Mouse (Mus musculus): ENCODE results near the gene Xpnpep3.
"Not testable (repeated sequence)": the region's sequence is repeated elsewhere in the genome, so short reads cannot be mapped to it uniquely, and the experiment has no call there.

Gene Xpnpep3

DNA sequence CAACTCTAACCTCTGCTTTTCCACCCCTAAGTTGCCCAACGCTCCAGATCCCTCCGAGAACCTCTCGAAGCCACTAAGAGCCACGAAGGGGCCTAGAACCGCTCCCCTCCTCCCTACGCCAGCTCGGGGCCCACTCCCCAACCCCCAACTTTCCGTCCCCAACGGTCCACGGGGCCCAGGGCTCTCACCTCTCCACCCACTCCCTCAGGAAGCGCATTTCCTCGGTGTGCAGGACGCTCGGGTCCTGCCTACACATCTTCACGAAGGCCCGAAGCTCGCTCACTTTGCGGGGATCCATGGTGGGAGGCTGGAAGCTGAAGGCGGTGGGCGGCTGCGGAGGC, 671 bp upstream of the Xpnpep3 start:
- in situ Hi-C loops (cut with MboI) = no loop called here

- in situ Hi-C loops (cut with MboI) = no loop called here
Observed at GRCm38 (mm10) chr15:81405008-81405407, 5.1 kb downstream of the Xpnpep3 start.

- in situ Hi-C loops (cut with MboI) = no loop called here
Observed at GRCm38 (mm10) chr15:81408199-81408598, 8.3 kb downstream of the Xpnpep3 start, which contains the start of gene Dnajb7. Gene Dnajb7 (minus strand): TSS chr15:81408299.

DNA sequence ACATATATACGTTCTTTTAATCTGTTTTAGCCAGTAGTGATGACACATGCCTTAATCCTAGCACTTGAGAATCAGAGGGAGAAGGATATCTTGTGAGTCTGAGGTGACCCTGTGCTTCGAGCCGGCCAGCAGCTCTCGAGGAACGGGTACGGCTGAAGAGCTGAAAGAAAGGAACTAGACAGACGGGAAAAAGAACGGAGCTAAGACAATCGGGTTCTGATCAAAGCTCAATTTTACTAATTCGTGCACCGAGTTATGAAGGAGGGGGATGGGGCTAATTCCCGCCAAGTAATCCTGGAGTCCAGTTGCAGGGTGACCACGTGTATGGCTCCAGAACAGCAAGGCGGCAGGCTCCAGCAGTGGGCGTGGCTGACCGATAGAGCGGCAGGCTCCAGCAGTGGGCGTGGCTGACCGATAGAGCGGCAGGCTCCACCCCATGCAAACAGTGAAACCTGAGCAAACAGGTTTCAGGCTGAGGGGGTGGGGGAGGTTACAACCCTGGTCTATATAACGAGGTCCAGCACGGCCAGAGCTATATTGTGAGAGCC, 16.9 kb downstream of the Xpnpep3 start:
- in situ Hi-C loops (cut with MboI) = not testable (repeated sequence)

GRCm38 (mm10) chr15:81418065-81418464, 18.1 kb downstream of the Xpnpep3 start:
- in situ Hi-C loops (cut with MboI) = no loop called here

DNA sequence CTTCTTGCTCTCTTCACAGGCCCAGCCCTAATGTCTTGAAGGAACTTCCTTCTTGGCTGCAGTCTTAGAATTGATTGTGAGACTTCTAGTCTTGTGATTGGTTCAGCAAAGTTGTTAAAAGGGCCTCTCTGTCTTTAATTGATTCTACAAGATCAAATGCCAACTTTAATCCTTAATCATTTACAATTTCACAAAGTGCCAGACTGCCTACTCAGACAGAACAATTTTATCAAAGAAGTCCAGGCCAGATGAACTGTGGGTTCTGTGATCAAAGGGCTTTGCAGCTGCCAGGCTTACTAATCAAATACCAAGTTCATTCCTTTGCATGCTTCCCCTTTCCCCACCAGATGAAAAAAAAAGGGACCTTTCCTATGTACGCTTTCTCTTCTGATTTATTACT, 21.5 kb downstream of the Xpnpep3 start:
- in situ Hi-C loops (cut with MboI) = no loop called here

DNA sequence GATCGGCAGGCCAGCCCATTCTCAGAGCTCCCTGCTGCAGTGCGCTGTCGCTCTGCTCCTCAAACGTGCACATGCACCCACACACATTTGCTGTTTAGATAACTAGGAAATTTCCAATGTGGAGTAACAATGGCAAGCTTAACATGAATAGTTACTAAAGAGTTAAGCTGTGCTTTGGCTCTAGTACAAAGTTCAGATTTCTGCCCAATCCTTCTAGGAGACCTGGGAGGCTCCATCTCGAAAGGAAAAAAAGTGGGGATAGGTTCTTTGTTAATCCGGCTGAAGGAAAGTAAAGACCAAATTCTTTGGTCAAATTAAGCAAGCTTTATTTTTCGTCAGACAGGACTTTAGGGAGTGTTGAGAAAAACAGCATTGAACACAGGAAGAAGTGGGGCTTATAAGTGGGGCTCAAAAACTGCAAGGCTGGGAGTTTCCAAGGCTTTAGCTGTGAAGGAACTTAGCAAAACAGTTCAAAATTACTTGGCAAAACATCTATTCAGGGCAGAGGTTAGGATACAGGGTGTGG, 22.3 kb downstream of the Xpnpep3 start:
- in situ Hi-C loops (cut with MboI) = no loop called here

DNA sequence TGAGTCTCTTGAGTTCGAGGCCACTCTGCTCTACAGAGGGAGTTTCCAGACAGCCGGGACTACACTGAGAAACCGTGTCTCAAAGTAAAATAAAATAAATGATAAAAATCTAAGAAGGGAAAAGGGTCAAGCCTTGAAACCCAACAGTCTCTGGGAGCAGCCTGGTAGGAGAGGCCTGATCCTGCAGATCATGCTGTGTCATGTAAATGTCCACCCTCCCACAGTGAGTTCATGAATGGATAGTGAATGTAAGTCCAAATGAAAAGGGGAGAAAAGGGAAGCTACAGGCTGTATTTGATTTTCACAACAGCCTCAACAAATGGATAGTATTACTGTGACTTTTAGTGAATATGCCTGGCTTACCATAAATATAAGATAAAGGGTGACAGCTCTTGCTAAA, 25.4 kb downstream of the Xpnpep3 start:
- in situ Hi-C loops (cut with MboI) = no loop called here

DNA sequence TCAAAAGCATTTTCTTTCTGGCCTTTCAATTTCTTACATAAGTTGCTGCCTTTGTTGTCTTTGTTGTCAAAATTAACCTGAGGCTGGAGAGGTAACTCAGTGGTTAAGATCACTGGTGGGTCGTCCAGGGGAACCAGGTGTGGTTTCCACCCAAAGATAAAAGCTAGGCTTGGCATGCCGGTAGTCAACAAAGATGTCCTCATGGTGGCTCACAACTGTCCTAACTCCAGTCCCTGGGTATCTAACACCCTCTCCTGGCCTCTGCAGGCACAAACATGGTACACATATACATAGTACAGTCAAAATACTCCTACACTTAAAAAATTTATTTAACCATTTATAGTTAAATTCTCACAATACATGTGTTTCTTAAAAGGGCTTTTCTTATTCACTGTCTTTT, 28.0 kb downstream of the Xpnpep3 start:
- in situ Hi-C loops (cut with MboI) = no loop called here

DNA sequence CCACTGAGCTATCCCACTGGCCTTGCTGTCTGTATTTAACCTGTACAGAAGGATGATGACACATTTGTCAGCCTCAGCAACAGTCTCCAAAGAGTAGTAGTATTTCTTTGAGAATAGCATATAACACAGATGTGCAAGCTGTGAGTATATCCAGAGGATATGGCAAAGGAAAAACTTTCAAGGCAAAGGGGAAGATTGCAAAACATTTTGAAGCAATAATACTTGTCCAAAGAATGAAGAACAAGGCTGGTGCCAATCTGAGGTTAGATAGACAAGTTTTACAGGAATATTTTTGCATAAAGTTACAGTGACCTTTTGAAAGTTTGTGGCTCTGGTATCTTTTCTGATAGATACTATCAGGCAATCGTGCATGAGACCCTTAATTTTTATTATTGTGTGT, 31.3 kb downstream of the Xpnpep3 start:
- in situ Hi-C loops (cut with MboI) = no loop called here

DNA sequence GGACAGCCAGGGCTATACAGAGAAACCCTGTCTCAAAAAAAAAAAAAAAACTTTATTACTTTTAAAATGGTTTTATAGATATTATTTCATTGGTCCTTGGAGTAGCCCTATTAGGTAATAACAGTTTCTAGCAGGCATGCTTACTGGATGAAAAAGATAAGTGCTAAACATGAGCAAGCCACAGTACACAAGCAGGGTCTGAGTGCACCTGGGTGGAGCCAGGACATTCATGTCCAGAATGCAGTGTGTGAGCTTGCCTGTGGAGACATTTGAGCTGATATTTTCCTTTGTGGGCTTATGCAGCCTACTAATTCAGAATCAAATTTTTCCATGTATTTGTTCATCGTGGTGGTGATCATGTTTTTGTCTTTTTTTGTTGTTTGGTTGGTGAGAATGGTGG, 38.4 kb downstream of the Xpnpep3 start:
- in situ Hi-C loops (cut with MboI) = no loop called here

DNA sequence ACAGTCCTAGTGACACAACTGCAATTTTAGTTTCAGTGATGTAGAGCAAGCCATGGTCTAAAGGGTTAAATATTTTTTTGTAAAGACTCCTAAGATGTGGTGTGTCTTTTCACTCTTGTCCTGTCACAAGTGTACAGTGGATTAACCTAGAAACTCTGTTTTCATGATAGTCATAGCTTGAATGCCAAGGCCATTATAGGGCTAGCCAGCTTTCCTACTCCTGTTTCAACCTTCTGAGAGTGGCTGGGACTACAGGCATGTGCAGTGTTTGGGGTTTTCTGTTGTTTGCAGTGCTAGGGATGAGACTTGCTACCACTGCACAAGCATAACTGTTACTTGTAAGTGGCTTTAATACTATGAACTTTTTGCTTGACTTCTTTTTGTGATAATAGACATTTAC, 39.3 kb downstream of the Xpnpep3 start:
- in situ Hi-C loops (cut with MboI) = no loop called here

GRCm38 (mm10) chr15:81448463-81448862, 48.5 kb downstream of the Xpnpep3 start:
- in situ Hi-C loops (cut with MboI) = no loop called here

DNA sequence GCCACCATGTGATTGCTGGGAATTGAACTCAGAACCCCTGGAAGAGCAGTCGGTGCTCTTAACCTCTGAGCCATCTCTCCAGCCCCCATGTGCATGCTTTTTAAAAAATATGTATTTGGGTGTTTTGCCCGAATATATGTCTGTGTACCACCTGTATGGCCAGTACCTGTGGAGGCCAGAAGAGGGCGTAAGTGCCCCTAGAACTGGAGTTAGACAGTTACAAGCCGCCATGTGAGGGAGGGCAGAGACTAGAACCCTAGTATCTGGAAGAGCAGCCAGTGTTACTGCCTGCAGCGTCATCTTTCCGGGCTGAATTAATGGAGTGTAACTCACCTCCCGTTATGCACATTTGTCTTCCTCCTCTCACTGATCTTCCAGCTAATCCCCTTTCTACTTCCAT, 61.6 kb downstream of the Xpnpep3 start:
- in situ Hi-C loops (cut with MboI) = loop anchor here (5.0 kb wide), 1 partner anchor 121 kb away; no protein-coding TSS in a partner anchor

- in situ Hi-C loops (cut with MboI) = no loop called here
Observed at GRCm38 (mm10) chr15:81465016-81465660, 65.2 kb downstream of the Xpnpep3 start.

DNA sequence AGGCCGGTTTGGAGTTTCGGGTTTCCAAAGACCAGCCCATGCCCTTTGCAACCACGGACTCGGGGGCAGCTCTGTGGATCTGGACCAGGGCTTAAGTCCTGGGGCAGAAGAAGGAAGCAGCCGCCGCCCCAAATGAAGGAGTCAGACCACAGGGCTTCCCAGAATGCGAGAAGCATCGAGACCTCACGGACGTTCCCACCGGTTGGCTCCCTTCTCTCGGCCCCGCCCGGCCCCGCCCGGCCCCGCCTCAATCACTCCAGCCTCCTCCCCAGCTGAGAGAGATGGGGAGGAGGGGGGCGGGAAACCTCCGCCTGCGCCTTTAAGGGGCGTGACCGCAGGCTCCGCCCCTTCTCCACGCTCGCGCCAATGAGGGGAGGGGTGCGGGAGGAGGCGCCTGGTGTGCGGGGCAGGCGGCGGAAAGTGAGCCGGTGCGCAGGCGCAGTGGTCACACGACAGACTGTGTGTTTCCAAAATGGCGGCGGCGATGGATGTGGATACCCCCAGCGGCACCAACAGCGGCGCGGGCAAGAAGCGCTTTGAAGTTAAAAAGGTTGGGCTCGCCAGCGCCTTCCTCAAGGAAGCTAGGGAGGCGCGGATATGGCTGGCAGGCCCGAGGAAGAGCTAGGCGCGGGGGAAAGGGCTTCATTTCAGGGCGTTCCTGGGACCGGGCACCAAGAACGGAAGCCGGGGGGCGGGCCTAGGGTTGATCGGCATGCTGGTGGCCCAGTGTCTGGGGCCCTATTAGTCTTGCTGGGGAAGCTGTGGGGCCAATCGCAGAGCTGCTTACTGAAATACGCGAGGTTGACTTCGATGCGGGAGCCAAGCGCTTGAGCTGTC, 66.2 kb downstream of the Xpnpep3 start, which contains the start of gene Rbx1:
TSS of gene Rbx1 (plus strand) at position 396 of the 837 bp plus-strand sequence.
- in situ Hi-C loops (cut with MboI) = no loop called here

GRCm38 (mm10) chr15:81466738-81467113, 66.8 kb downstream of the Xpnpep3 start:
- in situ Hi-C loops (cut with MboI) = no loop called here

- in situ Hi-C loops (cut with MboI) = no loop called here
Observed at GRCm38 (mm10) chr15:81470735-81471134, 70.8 kb downstream of the Xpnpep3 start.

GRCm38 (mm10) chr15:81472256-81472655, 72.3 kb downstream of the Xpnpep3 start:
- in situ Hi-C loops (cut with MboI) = no loop called here

DNA sequence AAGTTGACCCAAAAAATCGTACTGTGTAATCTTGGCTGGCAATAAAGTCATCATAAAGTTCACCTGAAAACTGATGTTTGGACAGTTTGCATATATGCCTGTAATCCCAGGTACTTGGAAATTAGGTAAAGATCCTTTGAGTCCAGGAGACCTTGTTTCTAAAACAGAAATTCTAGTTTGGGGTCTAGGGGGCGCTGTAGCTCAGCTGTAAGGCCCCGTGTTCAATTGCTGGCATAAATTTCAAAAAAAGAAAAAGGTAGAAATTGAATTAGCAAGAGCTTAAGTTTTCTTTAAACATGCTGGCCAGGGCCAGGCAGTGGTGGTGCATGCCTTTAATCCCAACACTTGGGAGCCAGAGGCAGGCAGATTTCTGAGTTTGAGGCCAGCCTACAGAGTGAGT, 75.7 kb downstream of the Xpnpep3 start:
- in situ Hi-C loops (cut with MboI) = no loop called here

DNA sequence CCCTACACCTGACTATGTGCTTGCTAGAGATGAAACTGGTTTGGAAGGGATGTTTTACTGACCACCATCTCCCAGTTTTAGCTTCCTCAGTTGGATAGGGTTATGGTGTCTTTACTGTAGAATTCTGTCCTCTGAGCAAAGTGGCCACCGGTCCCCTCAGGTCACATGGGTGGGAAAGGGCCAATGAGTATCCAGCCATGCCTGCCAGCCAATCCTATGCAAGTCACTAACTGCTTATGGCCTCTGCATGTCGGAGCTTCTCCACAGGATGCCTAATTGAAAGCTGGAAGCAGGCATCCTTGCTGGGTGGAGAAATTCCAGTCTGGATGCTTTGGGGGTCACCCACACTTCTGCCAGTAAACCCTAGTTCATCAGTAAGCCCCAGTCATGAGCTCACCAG, 76.7 kb downstream of the Xpnpep3 start:
- in situ Hi-C loops (cut with MboI) = no loop called here

DNA sequence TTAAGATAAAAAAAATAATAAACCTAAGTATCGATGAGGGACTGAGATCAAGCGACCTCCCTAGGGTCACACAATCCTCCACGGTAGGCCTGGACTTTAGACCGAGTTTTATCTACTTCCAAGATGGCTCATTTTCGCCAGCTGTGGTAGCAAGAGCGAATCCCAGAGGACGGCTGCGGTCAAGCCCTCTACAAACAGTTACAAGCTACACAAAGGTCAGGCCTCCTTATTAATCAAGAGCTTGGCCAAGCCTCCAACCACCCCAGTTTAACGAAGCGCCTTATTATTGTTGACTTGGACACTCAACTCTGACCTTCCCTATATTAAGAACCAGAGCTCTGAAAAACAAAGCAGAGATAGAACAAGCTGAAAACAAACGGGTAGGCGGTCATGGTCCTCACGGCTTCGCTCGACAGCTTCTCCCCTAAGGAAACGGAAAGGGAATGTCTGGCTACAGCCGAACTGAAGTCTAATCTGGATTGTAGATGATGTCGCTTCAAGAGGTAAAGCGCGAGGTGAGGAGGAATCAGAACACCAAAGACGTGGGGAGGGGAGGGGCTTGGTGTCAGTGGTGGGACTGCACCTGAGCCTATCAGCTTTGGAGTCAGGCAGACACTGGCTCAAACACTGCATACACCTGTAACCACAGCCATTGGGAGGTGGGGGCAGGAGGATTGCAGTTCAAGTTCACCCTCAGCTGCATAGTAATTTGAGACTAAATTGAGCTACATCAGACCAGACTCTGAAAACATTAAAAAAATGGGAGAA, 79.7 kb downstream of the Xpnpep3 start:
- in situ Hi-C loops (cut with MboI) = no loop called here

All from mature B cell (primary cell).